Mouse (Mus musculus): ENCODE results near the gene Fam213b. TPM values are rescaled to one million over a fixed set of nuclear protein-coding genes. Genes with fewer than 3 reads are reported as not detected.
A peak's percentile ranks its signal among the peaks of the same experiment; 100 is the strongest.

Gene Fam213b
- 34.3 and 38.2 TPM in 2 replicates for polyA plus RNA-seq (2012; ENCODE audit: insufficient read depth, insufficient read length, missing spikeins)

DNA sequence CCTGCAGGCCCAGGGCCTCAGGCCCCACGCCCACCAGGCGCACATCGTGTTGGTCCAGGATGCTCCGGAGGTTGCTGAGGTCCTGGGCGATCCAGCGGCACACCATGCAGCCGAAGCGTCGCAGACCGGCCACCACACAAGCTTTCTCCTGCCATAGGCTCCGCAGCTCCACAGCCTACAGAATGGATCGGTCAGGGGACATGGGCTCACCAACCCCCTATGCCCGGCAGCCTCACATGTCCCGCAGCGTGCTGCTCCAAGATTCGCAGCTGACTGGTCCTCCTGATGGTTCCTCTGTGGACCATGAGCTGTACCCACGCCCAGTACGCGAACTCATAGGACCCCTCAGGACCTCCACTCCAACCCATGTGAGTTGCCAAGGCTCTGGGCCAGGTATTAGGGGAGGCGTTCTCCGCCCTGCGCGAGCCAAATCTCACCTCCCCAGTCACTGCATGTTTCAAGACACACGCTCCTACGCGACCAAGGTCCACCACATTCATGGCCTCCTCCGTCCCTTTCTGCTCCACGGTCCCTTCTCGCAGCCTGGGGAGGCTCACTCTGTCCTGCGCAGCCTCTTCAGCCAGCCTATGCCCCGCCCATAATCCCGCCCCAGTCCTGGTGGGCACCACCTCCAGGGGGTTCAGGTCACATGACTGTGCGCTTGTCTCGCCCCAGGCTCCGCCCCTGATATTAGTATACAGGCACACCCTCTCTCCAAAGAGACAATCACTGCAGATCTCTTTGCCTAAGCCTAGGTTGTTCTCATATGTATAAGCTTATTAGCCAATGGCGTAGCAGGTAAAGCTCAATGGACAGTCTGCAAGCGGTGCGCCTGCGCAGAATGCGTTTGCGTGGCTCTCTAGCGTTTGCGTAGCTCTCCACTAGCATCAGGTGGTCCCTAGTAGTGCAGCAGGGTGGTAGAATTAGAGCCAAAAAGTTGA is at the start of gene Fam213b:
Gene Fam213b (minus strand): TSS at position 630 of the 941 bp plus-strand sequence.
- Histone ChIP-seq H3K4me1 (ENCODE audit: control insufficient read depth, insufficient read depth, low read length) (peaks cover 6% of the 10 kb centered on the region), H3K27ac (ENCODE audit: insufficient read depth, low read depth, low read length) (no peak within 1 kb of the TSS)
- TF ChIP-seq CTCF (IDR thresholded peaks at IDR 0.05; ENCODE audit: low read depth, low read length): no peak
- TF ChIP-seq POLR2A (IDR thresholded peaks at IDR 0.05; ENCODE audit: borderline replicate concordance, low read depth, low read length): no peak

DNA sequence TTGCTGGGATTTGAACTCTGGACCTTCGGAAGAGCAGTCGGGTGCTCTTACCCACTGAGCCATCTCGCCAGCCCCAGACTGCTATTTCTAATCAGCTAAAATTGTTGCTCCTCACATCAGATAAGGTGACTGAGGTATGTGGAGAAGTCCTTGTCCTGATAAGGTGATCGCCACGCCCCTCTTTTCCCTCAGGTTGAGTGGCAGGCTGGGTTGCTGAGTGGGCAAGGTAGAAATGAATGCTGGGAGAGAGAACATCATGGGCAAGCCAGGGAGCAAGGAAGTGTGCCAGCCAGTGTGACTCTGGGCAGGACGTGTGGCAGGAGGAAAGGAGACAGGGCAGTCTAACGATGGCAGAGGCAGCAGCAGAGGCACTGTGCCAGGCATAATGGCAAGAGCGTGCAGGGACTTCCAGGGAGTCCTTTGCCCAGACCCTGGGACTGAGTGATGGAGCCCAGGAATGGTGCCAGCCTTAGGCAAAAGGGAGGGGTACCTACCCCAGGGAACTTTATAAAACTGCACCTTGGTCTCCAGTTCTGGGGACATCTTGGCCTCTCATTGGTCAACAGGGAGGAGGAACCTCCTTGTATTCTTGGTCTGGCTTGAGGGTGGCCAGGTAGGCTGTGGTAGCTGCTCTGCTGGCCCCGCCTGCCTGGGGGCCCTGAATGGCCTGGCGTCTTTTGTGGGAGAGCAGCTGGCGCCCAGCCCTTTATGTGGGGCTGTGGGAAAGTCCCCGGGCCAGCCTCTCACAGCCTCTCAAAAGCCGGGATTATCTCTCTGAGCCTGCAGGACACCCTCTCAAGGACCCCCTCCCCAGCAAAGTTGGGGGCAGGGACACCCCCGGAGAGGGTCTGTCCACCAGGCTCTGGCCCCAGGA is 49.4 kb upstream of the Fam213b start:
- no peak overlapping the region for H3K27ac ChIP-seq (ENCODE audit: insufficient read depth, low read depth, low read length)
- H3K4me1 ChIP-seq (ENCODE audit: control insufficient read depth, insufficient read depth, low read length): no peaks in the 10 kb centered on the region
- TF ChIP-seq POLR2A (IDR thresholded peaks at IDR 0.05; ENCODE audit: borderline replicate concordance, low read depth, low read length): no peak
- TF ChIP-seq CTCF (IDR thresholded peaks at IDR 0.05; ENCODE audit: low read depth, low read length): no peak
- H3K4me3 ChIP-seq (ENCODE audit: insufficient read depth, low read length): no peak overlapping the region

More for the DNA sequence above, at the start of gene Fam213b:
- peak within 1 kb of the TSS; percentile 72 for H3K4me3 ChIP-seq (ENCODE audit: insufficient read depth, low read length)

DNA sequence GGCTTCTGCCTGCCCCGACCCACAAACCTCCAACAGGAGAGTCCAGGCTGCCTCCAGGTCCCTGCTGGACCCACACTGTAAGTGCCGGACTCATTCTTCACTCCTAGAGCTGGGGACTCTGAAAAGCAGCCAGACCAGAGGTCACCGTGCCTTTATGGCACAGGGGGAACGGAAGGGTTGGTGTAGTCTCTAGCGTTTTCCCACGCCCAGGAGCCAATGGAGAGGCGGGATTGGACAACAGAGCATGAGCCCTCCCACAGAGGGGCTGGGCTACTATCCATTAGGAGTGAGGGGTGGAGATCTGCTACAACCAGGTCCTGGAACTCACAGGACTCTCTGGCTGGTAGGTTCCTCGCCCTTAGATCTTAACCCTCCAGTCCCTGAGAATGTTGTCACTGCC is 47.4 kb upstream of the Fam213b start:
- Histone ChIP-seq H3K4me1 (ENCODE audit: control insufficient read depth, insufficient read depth, low read length) (no peaks in the 10 kb centered on the region), H3K4me3 (ENCODE audit: insufficient read depth, low read length) (no peak overlapping the region), H3K27ac (ENCODE audit: insufficient read depth, low read depth, low read length) (no peak overlapping the region)
- no peak for TF ChIP-seq CTCF (IDR thresholded peaks at IDR 0.05; ENCODE audit: low read depth, low read length)
- no peak for TF ChIP-seq POLR2A (IDR thresholded peaks at IDR 0.05; ENCODE audit: borderline replicate concordance, low read depth, low read length)

DNA sequence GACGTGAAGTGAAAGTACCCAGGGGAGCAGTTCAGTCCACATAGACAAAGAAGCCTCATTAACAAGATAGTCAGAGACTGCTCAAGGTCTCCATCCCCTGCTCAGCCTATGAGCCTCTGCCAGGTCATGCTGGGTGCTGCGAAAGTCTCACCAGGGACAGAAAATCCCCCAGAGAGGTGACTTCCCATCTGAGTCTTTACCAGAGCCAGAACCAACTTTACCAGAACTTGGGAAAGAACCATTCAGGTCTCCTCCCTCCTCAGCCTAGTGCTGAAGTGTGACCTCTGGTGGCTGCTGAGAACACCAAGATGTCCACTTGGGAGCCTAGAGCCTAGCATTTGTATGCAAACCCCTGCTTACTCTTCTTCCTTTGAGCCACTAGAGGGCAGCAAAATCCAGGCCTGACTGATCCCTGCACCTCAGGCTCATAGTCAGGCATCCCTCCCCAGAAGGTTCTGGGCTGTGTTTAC is 45.2 kb upstream of the Fam213b start:
- Histone ChIP-seq H3K4me3 (ENCODE audit: insufficient read depth, low read length) (no peak overlapping the region), H3K27ac (ENCODE audit: insufficient read depth, low read depth, low read length) (no peak overlapping the region), H3K4me1 (ENCODE audit: control insufficient read depth, insufficient read depth, low read length) (no peaks in the 10 kb centered on the region; the same call in 1 of the 2 replicates)
- no peak for TF ChIP-seq POLR2A (IDR thresholded peaks at IDR 0.05; ENCODE audit: borderline replicate concordance, low read depth, low read length)
- TF ChIP-seq CTCF (IDR thresholded peaks at IDR 0.05; ENCODE audit: low read depth, low read length): peak; percentile 94

DNA sequence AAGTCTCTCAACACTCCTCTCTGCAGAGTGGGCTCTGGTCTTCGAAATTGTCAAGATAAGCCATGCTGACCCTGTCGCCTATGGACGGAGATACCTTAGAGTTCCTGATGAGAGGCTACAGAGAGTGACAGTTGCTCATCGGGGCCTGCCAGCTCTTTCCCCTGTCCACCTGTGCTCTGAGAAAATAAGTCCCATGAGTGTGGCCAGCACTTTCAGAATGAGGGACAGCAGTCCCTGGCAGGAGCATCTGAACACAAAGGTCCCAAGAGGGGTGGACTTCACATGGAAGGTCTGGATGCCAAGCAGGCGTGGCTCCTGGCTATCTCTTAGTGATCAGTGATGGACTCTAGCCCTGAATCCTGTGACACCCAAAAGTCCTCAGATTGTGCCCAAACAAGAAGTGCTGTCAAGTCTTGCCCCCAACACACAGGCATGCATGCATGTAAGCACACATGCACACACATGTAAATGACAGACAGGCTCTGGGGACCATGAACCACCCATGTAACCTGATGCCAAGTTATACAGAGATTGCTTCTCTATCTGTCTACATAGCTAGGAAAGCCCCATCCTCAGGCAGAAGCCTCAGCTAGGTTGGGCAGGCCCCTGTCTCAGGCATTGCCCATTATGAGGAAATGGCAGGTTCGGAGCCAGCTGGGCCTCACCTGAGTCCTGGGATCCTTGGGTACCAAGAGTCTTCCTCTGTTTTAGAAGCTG is 44.5 kb upstream of the Fam213b start:
- Histone ChIP-seq H3K4me3 (ENCODE audit: insufficient read depth, low read length) (no peak overlapping the region), H3K27ac (ENCODE audit: insufficient read depth, low read depth, low read length) (no peak overlapping the region), H3K4me1 (ENCODE audit: control insufficient read depth, insufficient read depth, low read length) (peaks cover 2% of the 10 kb centered on the region; the same call in 1 of the 2 replicates)
- TF ChIP-seq POLR2A (IDR thresholded peaks at IDR 0.05; ENCODE audit: borderline replicate concordance, low read depth, low read length) (no peak), CTCF (IDR thresholded peaks at IDR 0.05; ENCODE audit: low read depth, low read length) (no peak)

DNA sequence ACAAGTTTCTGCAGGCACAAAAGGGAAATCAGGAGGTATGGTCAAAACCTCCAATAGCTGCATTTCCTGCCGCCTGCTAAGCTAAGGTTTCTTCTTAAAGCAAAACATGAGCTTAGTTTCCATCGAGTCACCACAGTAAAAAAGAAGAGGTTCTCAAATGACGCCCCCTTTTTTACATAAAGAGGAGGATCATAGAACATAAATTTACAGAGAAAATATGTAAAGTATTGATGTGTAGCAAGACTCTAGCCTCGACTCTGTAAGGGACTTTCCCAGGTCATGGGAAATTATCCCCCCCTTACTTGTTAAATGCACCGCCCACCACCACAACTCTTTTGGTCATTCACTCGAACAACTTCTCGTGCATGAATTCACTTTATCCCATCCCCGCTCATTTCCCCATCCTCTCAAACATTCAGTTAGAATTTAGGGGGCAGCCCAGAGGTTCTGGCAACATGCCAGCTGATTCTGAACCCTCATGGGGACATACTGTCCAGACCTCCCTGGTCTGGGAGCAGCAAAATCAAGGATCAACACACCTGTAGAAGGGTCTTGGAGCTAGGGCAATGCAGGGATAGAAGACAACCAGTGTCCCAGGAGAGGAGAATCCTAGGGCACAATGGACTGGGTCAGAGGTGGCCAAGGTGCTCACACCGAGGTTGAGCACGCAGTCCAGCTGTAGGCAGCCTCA is 43.8 kb upstream of the Fam213b start:
- Histone ChIP-seq H3K27ac (ENCODE audit: insufficient read depth, low read depth, low read length) (no peak overlapping the region), H3K4me1 (ENCODE audit: control insufficient read depth, insufficient read depth, low read length) (peaks cover 2% of the 10 kb centered on the region; the same call in 1 of the 2 replicates), H3K4me3 (ENCODE audit: insufficient read depth, low read length) (no peak overlapping the region)
- TF ChIP-seq CTCF (IDR thresholded peaks at IDR 0.05; ENCODE audit: low read depth, low read length) (no peak), POLR2A (IDR thresholded peaks at IDR 0.05; ENCODE audit: borderline replicate concordance, low read depth, low read length) (no peak)

DNA sequence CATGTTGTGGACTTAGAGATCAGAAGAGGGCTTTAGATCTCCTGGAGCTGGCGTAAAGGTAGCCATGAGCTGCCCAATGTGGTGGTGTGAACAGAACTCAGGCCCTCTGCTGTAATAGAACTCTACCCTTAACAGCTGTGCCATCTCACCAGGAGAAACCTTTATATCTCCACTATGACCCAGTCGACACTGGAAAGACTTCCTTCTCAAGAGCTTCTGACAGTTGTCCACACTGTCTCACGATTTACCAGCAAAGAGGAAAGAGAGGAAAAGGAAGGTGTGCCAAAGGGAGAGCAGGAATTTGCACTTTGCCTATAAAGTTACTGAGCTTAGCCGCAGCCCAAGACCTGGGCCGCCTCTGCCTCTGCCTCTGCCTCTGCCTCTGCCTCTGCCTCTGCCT is 42.9 kb upstream of the Fam213b start:
- Histone ChIP-seq H3K4me1 (ENCODE audit: control insufficient read depth, insufficient read depth, low read length) (peaks cover 2% of the 10 kb centered on the region; the same call in 1 of the 2 replicates), H3K27ac (ENCODE audit: insufficient read depth, low read depth, low read length) (no peak overlapping the region), H3K4me3 (ENCODE audit: insufficient read depth, low read length) (no peak overlapping the region)
- TF ChIP-seq CTCF (IDR thresholded peaks at IDR 0.05; ENCODE audit: low read depth, low read length) (no peak), POLR2A (IDR thresholded peaks at IDR 0.05; ENCODE audit: borderline replicate concordance, low read depth, low read length) (no peak)

DNA sequence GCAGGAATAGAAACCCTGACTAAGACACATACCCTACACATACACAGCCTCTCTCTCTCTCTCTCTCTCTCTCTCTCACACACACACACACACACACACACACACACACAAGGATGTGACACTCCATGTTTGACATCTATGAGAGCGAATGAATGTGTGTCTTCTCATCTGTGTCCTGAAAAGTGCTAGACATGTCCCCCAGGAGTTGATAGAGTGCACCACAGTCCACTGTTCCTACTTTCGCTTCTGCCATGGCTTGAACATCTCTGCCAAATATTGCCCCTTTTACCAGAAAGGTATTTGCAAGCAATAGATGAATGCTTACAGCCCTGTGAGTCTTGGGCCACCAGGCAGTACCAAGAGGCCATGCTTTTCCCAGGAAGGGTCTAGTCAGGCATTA is 41.2 kb upstream of the Fam213b start:
- Histone ChIP-seq H3K4me1 (ENCODE audit: control insufficient read depth, insufficient read depth, low read length) (peaks cover 14% of the 10 kb centered on the region), H3K4me3 (ENCODE audit: insufficient read depth, low read length) (no peak overlapping the region), H3K27ac (ENCODE audit: insufficient read depth, low read depth, low read length) (no peak overlapping the region)
- TF ChIP-seq POLR2A (IDR thresholded peaks at IDR 0.05; ENCODE audit: borderline replicate concordance, low read depth, low read length): no peak
- TF ChIP-seq CTCF (IDR thresholded peaks at IDR 0.05; ENCODE audit: low read depth, low read length): no peak
